Mouse (Mus musculus): ENCODE results near the gene Ddx55. TPM values are rescaled to one million over a fixed set of nuclear protein-coding genes. Genes with fewer than 3 reads are reported as not detected.

The Ddx55 gene
- polyA plus RNA-seq, 1 experiment = 4.9 TPM

DNA sequence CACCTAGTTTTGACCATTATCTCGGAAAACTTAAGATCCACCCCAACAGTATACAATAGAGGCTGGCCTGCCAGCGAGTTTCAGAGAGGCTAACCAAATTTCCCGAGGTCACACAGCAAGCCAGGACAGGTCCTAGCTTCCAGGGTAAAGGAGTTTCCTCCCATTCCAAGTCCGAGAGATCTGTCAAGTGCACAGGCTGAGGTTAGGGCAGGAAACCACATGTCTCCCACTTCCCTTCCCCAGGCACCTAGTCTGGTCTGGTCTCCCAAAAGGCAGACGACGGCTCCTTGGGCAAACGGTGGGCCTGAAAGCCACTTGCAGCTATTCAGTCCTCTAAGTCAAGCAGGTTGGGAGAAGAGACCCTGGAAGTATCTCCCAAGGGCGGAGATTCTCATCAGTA, 23.0 kb upstream of the Ddx55 start:
- Histone ChIP-seq H3K27ac (ENCODE audit: control insufficient read depth, insufficient read depth, low read depth, low read length) (no peak overlapping the region), H3K27me3 (ENCODE audit: control insufficient read depth, insufficient read depth, low read length) (no peaks in the 10 kb centered on the region), H3K36me3 (ENCODE audit: control insufficient read depth, insufficient read depth, low read length) (no peaks in the 10 kb centered on the region), H3K4me3 (ENCODE audit: control insufficient read depth, low read depth, low read length) (no peak overlapping the region), H3K4me1 (ENCODE audit: control insufficient read depth, insufficient read depth, low read length) (peaks cover 5% of the 10 kb centered on the region)
- TF ChIP-seq POLR2A (IDR thresholded peaks at IDR 0.05; ENCODE audit: control insufficient read depth, low read depth, low read length) (no peak), CTCF (IDR thresholded peaks at IDR 0.05; ENCODE audit: control insufficient read depth, insufficient read depth, insufficient replicate concordance, low read depth, low read length) (no peak)

DNA sequence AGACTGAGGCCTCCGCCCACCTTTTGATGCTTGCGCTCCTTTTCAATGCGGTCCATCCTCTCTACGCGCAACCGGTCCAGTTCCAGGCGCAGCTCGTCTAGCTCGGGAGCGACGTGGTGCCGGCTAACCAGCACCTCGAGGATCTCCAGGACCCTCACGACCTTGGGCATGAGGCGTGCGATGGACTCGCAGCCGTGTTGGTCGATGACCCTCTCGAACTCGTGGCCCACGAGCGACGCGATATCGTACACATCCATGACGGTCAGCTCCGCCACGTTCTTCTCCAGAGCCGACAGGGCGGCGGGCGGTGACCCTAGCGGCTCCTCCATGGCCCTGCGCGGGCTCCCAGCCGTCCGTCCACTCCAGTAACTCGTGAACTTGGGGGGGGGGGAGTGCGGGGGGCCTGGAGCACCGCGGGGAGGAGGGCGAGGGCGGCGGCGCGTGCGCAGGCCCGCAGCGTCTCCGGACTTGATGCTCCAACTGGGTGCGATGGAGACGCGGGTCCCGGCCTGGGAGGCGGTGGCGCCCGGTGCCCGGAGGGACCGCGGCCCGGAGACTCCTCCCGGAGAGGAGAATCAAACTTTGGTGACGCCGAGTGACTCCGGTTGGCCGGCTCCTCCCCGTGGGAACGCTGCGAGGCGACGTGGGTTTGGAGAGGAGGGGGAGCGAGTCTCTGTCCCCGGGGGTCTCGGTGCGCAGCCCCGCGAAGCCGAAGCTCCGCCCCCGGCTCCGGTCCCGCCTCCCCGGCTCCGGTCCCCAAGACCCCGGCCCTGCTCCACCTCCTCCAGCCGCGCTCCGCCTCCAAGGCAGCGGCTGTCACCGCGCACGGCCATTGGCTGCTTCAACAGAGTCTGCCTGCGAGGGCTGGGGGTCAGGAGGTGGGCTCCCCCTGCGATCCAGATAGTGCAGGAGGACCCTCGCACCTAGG, 21.7 kb upstream of the Ddx55 start, which contains the start of gene Rilpl1:
Rilpl1 (minus strand) TSS at position 737 of the 928 bp plus-strand sequence.
- peak within 1 kb of the TSS; percentile 83 for H3K4me3 ChIP-seq (ENCODE audit: control insufficient read depth, low read depth, low read length)
- peak within 1 kb of the TSS; percentile 51 for H3K27ac ChIP-seq (ENCODE audit: control insufficient read depth, insufficient read depth, low read depth, low read length)
- H3K36me3 ChIP-seq (ENCODE audit: control insufficient read depth, insufficient read depth, low read length) = no peaks in the 10 kb centered on the region
- H3K4me1 ChIP-seq (ENCODE audit: control insufficient read depth, insufficient read depth, low read length) = peaks cover 5% of the 10 kb centered on the region
- TF ChIP-seq POLR2A (IDR thresholded peaks at IDR 0.05; ENCODE audit: control insufficient read depth, low read depth, low read length) (no peak), CTCF (IDR thresholded peaks at IDR 0.05; ENCODE audit: control insufficient read depth, insufficient read depth, insufficient replicate concordance, low read depth, low read length) (no peak)
- no peaks in the 10 kb centered on the region for H3K27me3 ChIP-seq (ENCODE audit: control insufficient read depth, insufficient read depth, low read length)

DNA sequence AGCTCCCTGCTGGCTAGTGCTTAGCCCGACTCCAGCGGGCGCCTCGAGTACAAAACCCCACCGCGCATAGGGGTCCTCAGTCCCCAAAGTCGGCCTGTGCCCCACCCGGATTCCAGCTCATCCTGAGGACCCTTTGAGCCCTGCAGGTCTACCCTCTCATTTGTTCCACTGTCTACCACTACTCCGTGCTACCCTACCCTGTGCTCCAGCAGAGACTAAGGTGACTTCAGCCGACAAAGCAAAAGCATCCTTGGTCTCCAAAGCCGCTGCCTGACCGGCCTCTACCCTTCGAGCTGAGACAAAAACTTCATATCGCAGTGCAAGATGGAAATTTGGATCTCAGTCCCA, 21.1 kb upstream of the Ddx55 start:
- Histone ChIP-seq H3K4me3 (ENCODE audit: control insufficient read depth, low read depth, low read length) (peak overlapping the region; percentile 83), H3K4me1 (ENCODE audit: control insufficient read depth, insufficient read depth, low read length) (peaks cover 5% of the 10 kb centered on the region), H3K36me3 (ENCODE audit: control insufficient read depth, insufficient read depth, low read length) (no peaks in the 10 kb centered on the region), H3K27me3 (ENCODE audit: control insufficient read depth, insufficient read depth, low read length) (no peaks in the 10 kb centered on the region), H3K27ac (ENCODE audit: control insufficient read depth, insufficient read depth, low read depth, low read length) (peak overlapping the region; percentile 51)
- TF ChIP-seq CTCF (IDR thresholded peaks at IDR 0.05; ENCODE audit: control insufficient read depth, insufficient read depth, insufficient replicate concordance, low read depth, low read length) = no peak
- no peak for TF ChIP-seq POLR2A (IDR thresholded peaks at IDR 0.05; ENCODE audit: control insufficient read depth, low read depth, low read length)

DNA sequence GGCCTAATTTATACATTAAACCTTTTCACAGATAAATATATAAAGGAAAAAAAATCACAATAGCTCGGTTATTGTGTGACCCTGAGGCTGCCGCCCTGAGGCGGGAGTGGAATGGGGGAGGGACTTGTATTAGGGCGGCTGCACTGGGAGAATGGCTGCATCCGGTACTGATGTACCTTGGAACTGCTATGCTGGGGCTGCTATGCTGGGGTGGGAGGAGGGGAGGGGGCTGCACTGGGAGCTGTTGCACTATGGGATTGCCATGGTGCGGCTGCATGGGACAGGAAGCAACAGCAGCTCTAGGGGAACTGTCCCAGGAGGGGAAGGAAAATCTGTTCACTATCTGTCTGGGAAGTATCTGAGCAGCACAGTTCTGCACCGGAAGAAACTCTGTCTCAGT, 20.2 kb upstream of the Ddx55 start:
- no peak overlapping the region for H3K4me3 ChIP-seq (ENCODE audit: control insufficient read depth, low read depth, low read length)
- no peak for TF ChIP-seq POLR2A (IDR thresholded peaks at IDR 0.05; ENCODE audit: control insufficient read depth, low read depth, low read length)
- no peak for TF ChIP-seq CTCF (IDR thresholded peaks at IDR 0.05; ENCODE audit: control insufficient read depth, insufficient read depth, insufficient replicate concordance, low read depth, low read length)
- H3K27me3 ChIP-seq (ENCODE audit: control insufficient read depth, insufficient read depth, low read length) = no peaks in the 10 kb centered on the region
- peaks cover 10% of the 10 kb centered on the region for H3K4me1 ChIP-seq (ENCODE audit: control insufficient read depth, insufficient read depth, low read length)
- no peak overlapping the region for H3K27ac ChIP-seq (ENCODE audit: control insufficient read depth, insufficient read depth, low read depth, low read length)
- no peaks in the 10 kb centered on the region for H3K36me3 ChIP-seq (ENCODE audit: control insufficient read depth, insufficient read depth, low read length)

DNA sequence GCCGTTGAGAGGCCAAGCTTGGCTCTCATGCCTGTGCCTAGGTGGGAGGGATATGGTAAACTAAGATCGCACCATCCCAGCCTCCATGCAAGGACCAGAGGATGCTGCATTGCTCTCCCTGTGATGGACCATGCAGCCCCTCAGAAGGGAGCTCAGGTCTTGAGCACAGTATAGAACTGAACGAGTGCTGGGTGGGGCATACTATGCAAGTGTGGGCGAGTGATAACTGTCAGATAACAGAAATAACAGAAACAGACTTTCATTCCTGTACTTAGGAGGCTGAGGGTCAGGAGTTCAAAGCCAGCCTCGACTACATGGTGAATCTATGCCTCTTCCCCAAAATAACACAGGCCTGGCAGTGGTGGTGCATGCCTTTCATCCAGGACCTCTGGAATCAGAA, 17.6 kb upstream of the Ddx55 start:
- H3K4me3 ChIP-seq (ENCODE audit: control insufficient read depth, low read depth, low read length) = no peak overlapping the region
- no peaks in the 10 kb centered on the region for H3K27me3 ChIP-seq (ENCODE audit: control insufficient read depth, insufficient read depth, low read length)
- peaks cover 8% of the 10 kb centered on the region for H3K4me1 ChIP-seq (ENCODE audit: control insufficient read depth, insufficient read depth, low read length)
- H3K36me3 ChIP-seq (ENCODE audit: control insufficient read depth, insufficient read depth, low read length) = no peaks in the 10 kb centered on the region
- H3K27ac ChIP-seq (ENCODE audit: control insufficient read depth, insufficient read depth, low read depth, low read length) = no peak overlapping the region
- TF ChIP-seq CTCF (IDR thresholded peaks at IDR 0.05; ENCODE audit: control insufficient read depth, insufficient read depth, insufficient replicate concordance, low read depth, low read length) (no peak), POLR2A (IDR thresholded peaks at IDR 0.05; ENCODE audit: control insufficient read depth, low read depth, low read length) (no peak)

DNA sequence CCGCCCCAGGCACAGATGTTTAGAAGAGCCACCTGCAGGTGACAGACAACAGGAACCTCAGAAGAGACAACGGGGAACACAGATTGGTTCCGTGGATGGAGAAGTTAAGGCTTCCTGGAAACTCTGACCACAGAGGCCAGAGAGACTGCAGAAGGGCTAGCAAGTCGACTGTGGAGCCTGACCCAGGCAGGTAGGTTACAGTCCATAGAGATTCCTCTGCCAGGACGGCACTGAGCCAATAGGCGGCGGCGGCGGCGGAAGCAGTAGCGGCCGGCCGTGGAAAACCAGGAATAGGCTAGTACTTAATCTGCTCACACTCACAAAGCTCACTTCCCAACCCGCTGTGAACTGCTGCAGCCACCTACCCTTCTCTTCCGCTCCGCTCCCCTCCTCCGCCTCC, 15.9 kb upstream of the Ddx55 start:
- peak overlapping the region; percentile 31; the same call in 1 of the 2 replicates for H3K27ac ChIP-seq (ENCODE audit: control insufficient read depth, insufficient read depth, low read depth, low read length)

More for the DNA sequence above, 15.9 kb upstream of the Ddx55 start:
- Histone ChIP-seq H3K4me1 (ENCODE audit: control insufficient read depth, insufficient read depth, low read length) (peaks cover 5% of the 10 kb centered on the region), H3K27me3 (ENCODE audit: control insufficient read depth, insufficient read depth, low read length) (no peaks in the 10 kb centered on the region), H3K4me3 (ENCODE audit: control insufficient read depth, low read depth, low read length) (peak overlapping the region; percentile 1; the same call in 1 of the 2 replicates), H3K36me3 (ENCODE audit: control insufficient read depth, insufficient read depth, low read length) (no peaks in the 10 kb centered on the region)
- TF ChIP-seq CTCF (IDR thresholded peaks at IDR 0.05; ENCODE audit: control insufficient read depth, insufficient read depth, insufficient replicate concordance, low read depth, low read length) (no peak), POLR2A (IDR thresholded peaks at IDR 0.05; ENCODE audit: control insufficient read depth, low read depth, low read length) (no peak)

Data from testis, adult 2 months (tissue).